Mouse (Mus musculus) cerebellum, adult 9-11 months (tissue): ENCODE results near the gene Ctns.
A peak's percentile ranks its signal among the peaks of the same experiment; 100 is the strongest.

ENCODE experiments used
- DNase-seq: peaks from one replicate; pipeline ENCODE4 v3.0.0; 2022

Gene Ctns

GRCm38 (mm10) chr11:73198603-73199229 is at the start of gene Ctns:
Gene Ctns, minus strand, starts transcription at chr11:73199042.
- peak; percentile 92 for DNase-seq

DNA sequence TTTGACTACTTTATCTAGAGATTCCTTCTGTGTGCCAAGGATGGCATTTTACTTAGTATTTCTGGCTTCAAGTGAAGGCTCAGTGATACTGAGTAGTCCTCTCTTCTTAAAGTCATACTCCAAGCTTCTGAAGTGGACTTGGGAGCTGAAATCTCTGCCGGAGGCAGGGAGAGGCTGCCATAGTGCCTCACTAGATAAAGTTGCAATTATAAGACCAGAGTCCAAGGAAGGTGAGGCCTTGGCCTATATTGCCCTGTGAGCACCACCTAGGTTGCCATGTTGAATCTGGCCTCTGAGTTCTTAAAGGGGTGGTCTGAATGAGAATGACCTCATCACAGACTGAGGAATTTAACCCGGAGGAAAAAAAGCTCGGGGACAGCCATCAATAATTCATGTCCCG is 43.9 kb upstream of the Ctns start:
- no peak for DNase-seq

GRCm38 (mm10) chr11:73242199-73242598 is 43.4 kb upstream of the Ctns start:
- DNase-seq: no peak

DNA sequence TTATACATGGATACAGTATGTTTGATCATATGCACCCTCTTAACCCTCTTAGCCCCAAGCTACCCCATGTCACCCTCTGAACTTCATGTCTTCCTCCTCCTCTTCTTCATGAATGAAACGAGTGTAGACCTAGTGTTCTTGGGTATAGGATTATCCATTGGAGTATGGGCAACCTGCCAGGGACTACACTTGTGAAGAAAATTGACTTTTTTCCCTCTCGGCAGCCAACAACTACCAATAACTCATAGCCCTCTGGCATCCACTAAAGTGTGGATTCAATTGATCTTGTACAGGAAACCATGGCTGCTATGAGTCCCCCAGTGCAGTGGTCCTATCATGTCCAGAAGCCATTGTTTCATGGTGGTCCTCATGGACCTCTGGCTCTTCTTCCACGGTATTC is 37.9 kb upstream of the Ctns start:
- DNase-seq: no peak

DNA sequence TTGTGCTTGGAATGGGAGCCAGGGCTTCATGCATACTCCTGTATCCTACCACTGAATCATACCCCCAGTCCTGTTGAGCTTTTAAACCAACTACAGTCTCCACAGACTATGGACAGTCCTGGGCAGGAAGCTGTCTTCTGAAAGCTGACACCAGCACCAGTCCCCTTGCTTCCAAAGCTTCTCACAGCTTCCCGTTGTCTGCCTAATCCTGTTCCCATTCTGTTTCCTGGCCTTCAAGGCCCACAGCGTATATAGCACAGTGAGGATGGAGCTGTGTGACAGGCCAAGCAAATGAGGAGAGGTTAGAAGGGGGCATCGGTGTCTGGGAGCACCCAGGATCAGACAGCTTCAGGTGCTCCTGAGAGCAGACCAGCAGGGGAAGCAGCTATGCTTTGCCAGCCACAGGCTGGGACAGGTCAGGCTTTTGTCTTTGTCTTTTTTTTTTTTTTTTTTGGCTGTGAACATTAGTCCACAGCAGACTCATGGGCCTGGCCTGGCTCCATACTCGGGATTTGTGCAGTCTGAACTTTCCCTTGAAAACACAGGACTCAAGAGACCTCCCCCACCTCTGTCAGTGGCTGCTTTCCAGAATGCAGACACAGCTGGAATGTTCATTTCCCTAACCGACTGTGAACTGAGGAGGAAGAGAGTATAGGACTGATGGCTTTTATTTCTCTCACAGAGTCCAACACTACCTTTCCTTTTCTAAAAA is 37.3 kb upstream of the Ctns start:
- DNase-seq: no peak

DNA sequence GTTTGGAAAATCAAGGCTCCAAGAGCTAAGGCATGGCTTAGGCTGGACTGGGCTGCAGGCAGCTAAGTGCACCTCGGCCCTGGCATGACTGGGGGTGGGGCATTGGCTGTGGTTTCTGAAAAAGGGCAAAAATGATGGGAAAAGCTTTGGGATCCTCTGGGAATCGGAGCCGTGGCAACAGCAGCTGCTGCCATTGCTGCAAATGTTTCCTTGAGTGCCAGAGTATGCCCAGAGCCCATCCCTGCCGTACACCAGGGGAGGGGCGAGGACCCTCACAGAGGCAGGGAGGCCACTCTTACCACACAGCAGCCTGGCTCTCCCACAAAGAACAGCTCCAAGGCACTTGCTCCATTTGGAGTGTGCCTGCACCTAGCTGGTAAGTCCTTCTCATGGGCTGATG is 35.1 kb upstream of the Ctns start, which contains the start of gene Trpv1:
Gene Trpv1, plus strand, starts transcription at position 301 of the 400 bp plus-strand sequence.
- DNase-seq: no peak

DNA sequence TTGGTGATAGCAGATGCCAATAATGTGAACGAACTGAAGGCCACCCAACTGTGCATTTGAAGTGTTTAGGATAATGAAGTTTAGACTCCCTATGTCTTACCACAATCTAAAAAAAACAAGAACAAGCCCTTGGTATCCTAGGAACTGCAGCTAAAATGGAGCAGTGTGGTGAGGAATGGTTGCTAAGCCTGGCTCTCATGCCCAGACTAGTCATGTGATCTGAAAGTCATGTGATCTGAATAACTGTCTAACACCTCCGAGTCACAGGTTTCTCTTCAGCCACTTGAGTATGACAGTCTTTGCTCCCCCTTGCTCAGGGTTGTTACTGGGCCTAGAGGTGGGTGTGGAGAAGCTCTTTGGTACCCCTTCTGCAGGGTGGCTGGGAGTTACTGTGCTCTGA is 33.7 kb upstream of the Ctns start:
- no peak for DNase-seq

DNA sequence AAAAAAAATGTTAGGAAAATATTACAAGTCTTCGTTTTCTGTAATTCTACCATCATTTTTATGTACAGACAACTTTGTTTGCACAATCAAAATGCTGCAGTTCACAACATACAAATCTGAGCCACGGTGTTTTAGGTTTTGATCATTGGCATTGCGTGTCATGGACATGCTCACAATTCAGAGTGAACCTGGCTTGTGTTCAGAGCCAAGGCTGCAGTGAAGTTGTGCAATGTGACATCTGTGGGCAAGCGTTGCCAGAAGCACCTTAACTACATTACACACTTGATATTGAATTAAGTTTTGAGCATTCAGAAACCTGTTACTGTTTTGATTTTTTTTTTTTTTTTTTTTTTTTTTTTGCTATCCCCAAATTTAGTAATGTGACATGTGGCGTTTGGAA is 31.2 kb upstream of the Ctns start:
- no peak for DNase-seq

- DNase-seq: no peak
Measured at GRCm38 (mm10) chr11:73228881-73229280, 30.0 kb upstream of the Ctns start.

DNA sequence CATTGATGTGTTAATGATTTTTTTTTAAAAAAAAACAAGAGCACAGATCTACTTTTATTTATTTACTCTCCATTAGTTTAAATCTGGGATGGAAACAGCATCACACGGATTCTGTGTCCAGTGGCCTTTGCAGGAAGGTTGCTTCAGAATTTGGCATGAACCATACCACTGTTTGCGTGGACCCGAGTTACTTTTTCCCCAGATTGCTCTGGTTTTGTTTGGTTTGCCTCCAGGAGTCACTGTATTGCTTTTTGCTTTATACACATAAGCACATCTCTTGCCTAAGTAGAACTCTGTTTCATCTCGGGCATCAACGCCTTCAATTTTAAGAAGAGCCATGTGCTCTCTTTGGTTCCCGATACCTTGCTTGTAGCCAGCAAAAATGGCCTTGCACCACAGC is 27.0 kb upstream of the Ctns start:
- no peak for DNase-seq

GRCm38 (mm10) chr11:73223966-73224365 is 25.1 kb upstream of the Ctns start:
- no peak for DNase-seq

- DNase-seq: no peak
Measured at GRCm38 (mm10) chr11:73222846-73223245, 24.0 kb upstream of the Ctns start.

GRCm38 (mm10) chr11:73220651-73221050 is 21.8 kb upstream of the Ctns start:
- DNase-seq: no peak

GRCm38 (mm10) chr11:73219671-73220070 is 20.8 kb upstream of the Ctns start:
- DNase-seq: no peak

DNA sequence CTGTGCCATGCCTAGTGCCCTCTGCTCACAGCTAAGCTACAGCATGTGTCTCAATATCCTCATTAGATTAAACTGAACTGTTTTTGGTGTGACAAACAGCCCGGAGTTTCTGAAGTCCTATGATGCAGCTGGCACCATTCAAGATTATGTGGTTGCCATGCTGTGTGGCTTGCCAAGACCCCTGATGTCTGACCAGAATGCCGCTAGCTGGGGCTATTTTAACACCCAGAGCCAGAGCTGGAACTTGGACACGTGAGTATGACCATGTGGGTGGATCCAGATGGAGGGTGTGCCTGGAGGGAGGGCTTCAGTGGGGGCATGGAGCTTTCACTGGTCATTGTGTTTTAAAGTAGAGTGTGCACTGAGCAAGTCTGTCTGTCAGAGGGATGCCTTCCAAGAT is 15.1 kb upstream of the Ctns start:
- DNase-seq: no peak

DNA sequence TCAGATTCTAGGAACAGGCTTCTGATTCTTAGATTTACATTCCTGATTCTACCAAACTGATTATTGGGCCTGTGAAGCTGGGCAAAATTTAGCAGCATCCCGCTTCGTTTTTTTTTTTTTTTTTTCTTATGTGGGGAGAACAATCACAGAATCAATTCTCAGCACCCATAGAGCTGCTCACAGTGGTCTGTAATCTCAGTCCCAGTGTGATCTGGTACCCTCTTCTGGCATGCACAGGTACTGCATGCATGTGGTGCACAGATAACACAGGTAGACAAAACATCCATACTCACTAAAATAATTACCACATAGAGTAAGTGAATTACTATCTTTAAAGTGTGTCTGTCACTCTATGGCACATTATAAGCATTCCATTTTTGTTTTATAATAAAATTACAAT is 8.8 kb upstream of the Ctns start:
- no peak for DNase-seq

DNA sequence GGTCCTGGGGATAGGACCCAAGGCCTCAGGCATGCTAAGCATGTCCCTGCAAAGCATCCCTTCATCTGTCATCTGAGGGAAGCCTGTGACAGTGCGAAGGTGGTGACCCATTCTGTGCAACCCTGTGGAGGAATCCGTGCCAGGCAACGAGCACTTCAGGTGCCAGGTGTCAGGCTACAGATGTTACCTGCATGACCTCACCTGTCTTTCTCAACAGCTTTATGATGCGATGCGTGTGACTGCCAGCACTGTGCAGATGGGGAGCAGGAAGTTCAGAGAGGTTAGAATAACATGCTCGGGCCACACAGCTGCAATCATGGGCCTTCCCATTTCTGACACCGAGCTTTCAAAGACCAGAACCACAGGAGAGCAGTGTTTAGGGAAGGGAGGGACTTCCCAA is 6.4 kb upstream of the Ctns start:
- no peak for DNase-seq

- no peak for DNase-seq
Measured at GRCm38 (mm10) chr11:73203895-73204294, 5.1 kb upstream of the Ctns start.

DNA sequence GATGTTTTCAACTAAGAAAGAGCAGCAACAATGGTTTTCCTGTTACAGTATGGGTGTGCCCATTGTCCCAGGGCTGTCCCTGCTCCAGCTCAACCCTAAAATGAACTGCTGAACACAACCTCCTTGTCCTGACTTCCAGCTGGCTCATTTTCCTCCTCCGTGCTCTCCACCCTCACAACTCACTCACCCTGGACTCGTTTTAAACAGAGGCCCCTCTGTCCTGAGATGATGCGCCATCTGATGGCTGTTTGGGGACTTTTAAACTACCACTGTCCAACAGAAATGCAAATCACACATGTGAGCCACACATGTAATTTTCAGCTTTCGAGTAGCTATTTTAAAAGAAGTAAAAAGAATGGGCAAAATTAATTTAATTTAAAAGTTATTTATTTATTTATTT is 2.8 kb upstream of the Ctns start:
- no peak for DNase-seq

GRCm38 (mm10) chr11:73201021-73201420 is 2.2 kb upstream of the Ctns start:
- no peak for DNase-seq

DNA sequence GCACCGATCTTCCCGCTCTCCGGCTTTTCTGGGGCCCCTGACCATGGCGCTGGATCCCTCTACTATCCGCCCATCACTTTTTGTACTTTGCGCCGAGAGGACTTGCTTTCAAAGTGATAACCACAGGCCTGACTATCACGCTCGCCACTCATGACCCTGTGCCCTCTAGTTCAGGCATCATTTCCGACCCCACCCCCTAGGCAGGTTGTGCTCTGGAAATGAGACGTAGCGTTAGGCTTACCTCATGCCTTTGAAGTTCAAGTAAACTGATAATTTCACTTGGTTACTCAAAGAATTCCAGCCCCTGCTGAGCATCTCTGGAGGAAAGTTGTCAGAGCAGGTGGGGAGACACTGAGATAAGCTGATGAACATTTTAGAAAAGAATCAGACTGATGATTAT is 1.0 kb upstream of the Ctns start:
- no peak for DNase-seq

DNA sequence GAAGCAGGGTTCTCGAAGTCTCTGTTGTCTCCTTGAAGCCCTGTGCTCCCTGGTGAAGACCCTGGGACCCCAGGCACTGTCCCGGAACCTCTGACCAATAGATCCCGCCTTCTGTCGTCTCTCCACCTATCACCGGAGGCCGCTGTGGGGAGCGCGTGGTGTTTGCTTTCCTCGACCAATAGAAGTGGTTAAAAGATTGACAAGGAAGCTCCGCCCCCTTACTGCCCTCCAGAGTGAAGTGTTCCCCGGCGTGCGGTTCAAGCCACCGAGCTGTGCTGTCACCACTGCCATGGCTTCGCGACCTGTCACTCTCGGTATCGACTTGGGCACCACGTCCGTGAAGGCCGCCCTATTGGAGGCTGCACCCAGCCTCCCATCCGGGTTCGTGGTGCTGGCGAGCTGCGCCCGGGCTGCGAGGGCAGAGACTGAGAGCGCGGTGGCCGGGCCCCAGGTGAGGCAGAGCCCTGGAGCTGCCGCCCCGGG is 429 bp upstream of the Ctns start, which contains the start of gene Shpk:
Gene Shpk, plus strand, starts transcription at position 231 of the 483 bp plus-strand sequence.
- DNase-seq: peak; percentile 96

- no peak for DNase-seq
Measured at GRCm38 (mm10) chr11:73198190-73198589, 652 bp downstream of the Ctns start.

- DNase-seq: no peak
Measured at GRCm38 (mm10) chr11:73194444-73194843, 4.4 kb downstream of the Ctns start.

- DNase-seq: peak; percentile 84
Measured at GRCm38 (mm10) chr11:73193047-73193446, 5.8 kb downstream of the Ctns start.
